8 mouse cellular contexts compared by ENCODE assay signal in genomic region chr11:117975211-117975967, GRCm38 (mm10). TPM values are rescaled to one million over a fixed set of nuclear protein-coding genes. Genes with fewer than 3 reads are reported as not detected.
DNase-seq lines count a peak whose midpoint lies in the region; ATAC-seq and TF ChIP-seq lines count a peak whose summit lies in the region.

No protein-coding gene starts in this region.

- no peaks in the 10 kb centered on the region for H3K9me3 ChIP-seq in lung, embryonic 16.5 days (ENCODE audit: control insufficient read depth, low read length)
- H3K9me3 ChIP-seq in intestine, embryonic 15.5 days: no peaks in the 10 kb centered on the region
- H3K9me3 ChIP-seq in stomach, embryonic 14.5 days (ENCODE audit: control insufficient read depth, low read depth, low read length): no peaks in the 10 kb centered on the region

- ATAC-seq in cerebellum, adult (ENCODE audit: insufficient number of reproducible peaks, low FRiP score, low TSS enrichment): no peak
- peak; percentile 31; the same call in 1 of the 2 replicates for ATAC-seq in lung, embryonic 16.5 days (ENCODE audit: low read depth)
- ATAC-seq in intestine, embryonic 15.5 days: no peak
- no peak for ATAC-seq in stomach, embryonic 14.5 days (ENCODE audit: insufficient number of reproducible peaks, insufficient read depth, low FRiP score, low read depth)

- peak overlapping the region; percentile 81 for H3K27ac ChIP-seq in lung, embryonic 16.5 days (ENCODE audit: low read length)
- H3K27ac ChIP-seq in intestine, embryonic 15.5 days: 0 out of 2 replicates have a peak overlapping the region, but pooled peaks have one; percentile 37
- peak overlapping the region; percentile 33; the same call in 1 of the 2 replicates for H3K27ac ChIP-seq in stomach, embryonic 14.5 days (ENCODE audit: low read length)
- H3K27ac ChIP-seq in layer of hippocampus, adult 2 months: no peak overlapping the region

- DNase-seq in cerebellum, postnatal 10 days: peak; percentile 36 to 38
- DNase-seq in lung, adult 18-20 months: no peak
- no peak for DNase-seq in layer of hippocampus, adult 2 months (ENCODE audit: low spot score in 2 of 2)
- DNase-seq in B cell, adult 2 months: no peak

- 13% methylated on average over 18 of the region's 18 CpGs for WGBS in lung, embryonic 16.5 days
- 29% methylated on average over 18 of the region's 18 CpGs for WGBS in intestine, embryonic 15.5 days
- WGBS in stomach, embryonic 14.5 days: 23% methylated on average over 18 of the region's 18 CpGs

- H3K36me3 ChIP-seq in lung, embryonic 16.5 days (ENCODE audit: control insufficient read depth, insufficient read depth, low read length): no peaks in the 10 kb centered on the region
- no peaks in the 10 kb centered on the region for H3K36me3 ChIP-seq in intestine, embryonic 15.5 days
- H3K36me3 ChIP-seq in stomach, embryonic 14.5 days (ENCODE audit: control insufficient read depth, insufficient read depth, low read length): no peaks in the 10 kb centered on the region

- no peaks in the 10 kb centered on the region for H3K27me3 ChIP-seq in lung, embryonic 16.5 days (ENCODE audit: control insufficient read depth, insufficient read depth, low read depth, low read length)
- H3K27me3 ChIP-seq in intestine, embryonic 15.5 days (replicated peaks): no peaks in the 10 kb centered on the region
- no peaks in the 10 kb centered on the region for H3K27me3 ChIP-seq in stomach, embryonic 14.5 days (ENCODE audit: control insufficient read depth, insufficient read depth, low read length)

- peak overlapping the region; percentile 38; the same call in 1 of the 2 replicates for H3K9ac ChIP-seq in lung, embryonic 16.5 days (ENCODE audit: low read length)
- H3K9ac ChIP-seq in intestine, embryonic 15.5 days: 0 out of 2 replicates have a peak overlapping the region, but pooled peaks have one; percentile 8
- H3K9ac ChIP-seq in stomach, embryonic 14.5 days (replicated peaks; ENCODE audit: low read depth, low read length): no peak overlapping the region

- no peak for TF ChIP-seq CTCF in layer of hippocampus, adult 2 months (conservative IDR thresholded peaks at IDR 0.05)

- peaks cover 31% of the 10 kb centered on the region for H3K4me1 ChIP-seq in lung, embryonic 16.5 days (replicated peaks; ENCODE audit: control insufficient read depth, insufficient read depth, low read length)
- peaks cover 30% of the 10 kb centered on the region for H3K4me1 ChIP-seq in intestine, embryonic 15.5 days (replicated peaks)
- peaks cover 21% of the 10 kb centered on the region for H3K4me1 ChIP-seq in stomach, embryonic 14.5 days (ENCODE audit: control insufficient read depth, insufficient read depth, low read length)

- H3K4me2 ChIP-seq in lung, embryonic 16.5 days (ENCODE audit: low read depth, low read length): no peak overlapping the region; the same call in 1 of the 2 replicates
- no peak overlapping the region for H3K4me2 ChIP-seq in intestine, embryonic 15.5 days (replicated peaks)
- no peak overlapping the region for H3K4me2 ChIP-seq in stomach, embryonic 14.5 days (replicated peaks; ENCODE audit: low read depth, low read length)

- no peak overlapping the region for H3K4me3 ChIP-seq in lung, embryonic 16.5 days (ENCODE audit: low read length)
- H3K4me3 ChIP-seq in intestine, embryonic 15.5 days (replicated peaks): no peak overlapping the region
- no peak overlapping the region for H3K4me3 ChIP-seq in stomach, embryonic 14.5 days (ENCODE audit: low read depth, low read length)
- no peak overlapping the region for H3K4me3 ChIP-seq in layer of hippocampus, adult 2 months

RNA-seq across cellular contexts. Expression of gene Socs3, which starts 5.5 kb away (rescaled TPM):
- polyA plus RNA-seq in lung, embryonic 16.5 days (2015; fragmentation: Nextera tagmentation; extraction: Ambion mirVana): 12.5 and 13.2 TPM in 2 replicates
- 18.4 and 19.1 TPM in 2 replicates for polyA plus RNA-seq in intestine, embryonic 15.5 days (2015; fragmentation: Nextera tagmentation; extraction: Ambion mirVana)
- 9.2 and 11.5 TPM in 2 replicates for polyA plus RNA-seq in stomach, embryonic 14.5 days (2014; fragmentation: Nextera tagmentation; extraction: Ambion mirVana)
- 1 to 10 TPM in 1 of 2 experiments, under 1 TPM in 1; 0.92 to 1.3 TPM for total RNA-seq in layer of hippocampus, adult 2 months (2021)

RNA-seq across cellular contexts. Expression of gene Pgs1, which starts 10.7 kb away (rescaled TPM):
- 41.8 and 44.8 TPM in 2 replicates for polyA plus RNA-seq in lung, embryonic 16.5 days (2015; fragmentation: Nextera tagmentation; extraction: Ambion mirVana)
- polyA plus RNA-seq in intestine, embryonic 15.5 days (2015; fragmentation: Nextera tagmentation; extraction: Ambion mirVana): 32.6 and 33.5 TPM in 2 replicates
- 30.6 and 30.8 TPM in 2 replicates for polyA plus RNA-seq in stomach, embryonic 14.5 days (2014; fragmentation: Nextera tagmentation; extraction: Ambion mirVana)
- total RNA-seq in layer of hippocampus, adult 2 months (2021): 10 to 100 TPM; 76.2 to 81.3 TPM

Comparison
In these comparisons a context has a peak if more than half of its experiments do, and no peak if none do; other contexts are left out.
1. DNase-seq: peak in cerebellum, postnatal 10 days (2 of 2); none in lung, adult 18-20 months (0 of 2), layer of hippocampus, adult 2 months (0 of 2) and B cell, adult 2 months (0 of 2).